Mouse (Mus musculus): ENCODE results near the gene Inf2. TPM values are rescaled to one million over a fixed set of nuclear protein-coding genes. Genes with fewer than 3 reads are reported as not detected.

The Inf2 gene
- polyA plus RNA-seq, 1 experiment = 37.4 TPM

- peak; percentile 59 for DNase-seq (ENCODE audit: low spot score)
Observed at GRCm38 (mm10) chr12:112659109-112659508, 70.5 kb downstream of the Inf2 start.

GRCm38 (mm10) chr12:112660576-112661326, 72.2 kb downstream of the Inf2 start:
- DNase-seq (ENCODE audit: low spot score) = no peak

- DNase-seq (ENCODE audit: low spot score) = no peak
Observed at GRCm38 (mm10) chr12:112661327-112661605, 72.7 kb downstream of the Inf2 start.

GRCm38 (mm10) chr12:112661851-112662250, 73.3 kb downstream of the Inf2 start:
- no peak for DNase-seq (ENCODE audit: low spot score)

- no peak for DNase-seq (ENCODE audit: low spot score)
Observed at GRCm38 (mm10) chr12:112663303-112663702, 74.7 kb downstream of the Inf2 start.

GRCm38 (mm10) chr12:112663716-112664115, 75.1 kb downstream of the Inf2 start:
- DNase-seq (ENCODE audit: low spot score) = no peak

GRCm38 (mm10) chr12:112664124-112664523, 75.5 kb downstream of the Inf2 start:
- no peak for DNase-seq (ENCODE audit: low spot score)

GRCm38 (mm10) chr12:112664656-112665055, 76.1 kb downstream of the Inf2 start:
- DNase-seq (ENCODE audit: low spot score) = no peak

Other genes starting within 250 kb of the Inf2 start
- 2.8 and 4.3 TPM in 2 replicates for gene A530016L24Rik, start 99.3 kb upstream of the Inf2 start, polyA plus RNA-seq (2012; rRNA removed)
- 0.22 TPM in 2 replicates for gene Tmem179, start 72.0 kb upstream of the Inf2 start, polyA plus RNA-seq (2012; rRNA removed)
- 19.5 and 26.9 TPM in 2 replicates for gene Adssl1, start 31.3 kb downstream of the Inf2 start, polyA plus RNA-seq (2012; rRNA removed)
- gene Siva1, start 55.9 kb downstream of the Inf2 start, polyA plus RNA-seq (2012; rRNA removed) = 62.6 and 71.8 TPM in 2 replicates
- 149 and 150 TPM in 2 replicates for gene Akt1, start 86.1 kb downstream of the Inf2 start, polyA plus RNA-seq (2012; rRNA removed)
- 18.0 and 20.5 TPM in 2 replicates for gene Zbtb42, start 90.0 kb downstream of the Inf2 start, polyA plus RNA-seq (2012; rRNA removed)
- 33.2 and 42.5 TPM in 2 replicates for gene Cep170b, start 131.7 kb downstream of the Inf2 start, polyA plus RNA-seq (2012; rRNA removed)
- gene Pld4, start 171.9 kb downstream of the Inf2 start, polyA plus RNA-seq (2012; rRNA removed) = 38.7 and 38.8 TPM in 2 replicates
- 40.7 and 65.9 TPM in 2 replicates for gene Ahnak2, start 213.9 kb downstream of the Inf2 start, polyA plus RNA-seq (2012; rRNA removed)
- 4.5 and 5.3 TPM in 2 replicates for gene Clba1, start 220.2 kb downstream of the Inf2 start, polyA plus RNA-seq (2012; rRNA removed)
- gene Cdca4, start 240.6 kb downstream of the Inf2 start, polyA plus RNA-seq (2012; rRNA removed) = 17.0 and 22.2 TPM in 2 replicates